Mouse (Mus musculus) spleen, adult 12 weeks (tissue): ENCODE results near the gene Psmb9.
"Not testable (repeated sequence)": the region's sequence is repeated elsewhere in the genome, so short reads cannot be mapped to it uniquely, and the experiment has no call there.

ENCODE experiments used
- DNase-seq: peaks from one replicate; pipeline ENCODE4 v3.0.0; 2022; ENCODE audit warnings: low spot score

Psmb9 gene

DNA sequence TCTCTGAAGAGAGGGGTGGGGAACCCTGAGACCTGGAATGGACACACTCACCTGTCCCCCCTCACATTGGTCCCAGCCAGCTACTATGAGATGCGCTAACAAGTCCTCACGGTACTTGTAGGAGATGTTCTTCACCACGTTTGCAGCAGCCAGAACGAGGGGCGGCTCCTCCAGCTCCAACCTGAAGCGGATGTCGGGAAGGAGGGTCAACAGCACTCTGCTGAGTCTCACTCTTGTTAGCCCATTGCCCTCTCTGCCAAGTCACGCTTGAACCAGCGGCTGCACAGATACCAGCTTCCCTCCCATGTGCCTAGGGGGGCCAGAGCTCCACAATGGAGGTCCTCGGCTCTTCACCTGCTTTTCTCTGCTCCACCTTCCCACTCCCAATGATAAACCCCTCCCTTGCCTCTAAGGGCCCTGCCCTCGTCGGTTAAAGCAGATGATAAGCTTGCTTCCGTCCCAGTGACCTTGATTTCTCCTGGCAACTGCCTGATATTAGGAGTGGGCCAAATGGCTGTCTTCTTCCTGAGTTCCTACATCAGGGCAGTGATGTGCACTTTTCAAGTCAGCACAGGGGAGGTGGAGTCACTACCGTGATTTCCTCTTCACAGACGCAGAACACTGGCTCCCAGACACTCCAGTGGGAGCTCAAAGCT, 3.9 kb downstream of the Psmb9 start:
- no peak for DNase-seq

DNA sequence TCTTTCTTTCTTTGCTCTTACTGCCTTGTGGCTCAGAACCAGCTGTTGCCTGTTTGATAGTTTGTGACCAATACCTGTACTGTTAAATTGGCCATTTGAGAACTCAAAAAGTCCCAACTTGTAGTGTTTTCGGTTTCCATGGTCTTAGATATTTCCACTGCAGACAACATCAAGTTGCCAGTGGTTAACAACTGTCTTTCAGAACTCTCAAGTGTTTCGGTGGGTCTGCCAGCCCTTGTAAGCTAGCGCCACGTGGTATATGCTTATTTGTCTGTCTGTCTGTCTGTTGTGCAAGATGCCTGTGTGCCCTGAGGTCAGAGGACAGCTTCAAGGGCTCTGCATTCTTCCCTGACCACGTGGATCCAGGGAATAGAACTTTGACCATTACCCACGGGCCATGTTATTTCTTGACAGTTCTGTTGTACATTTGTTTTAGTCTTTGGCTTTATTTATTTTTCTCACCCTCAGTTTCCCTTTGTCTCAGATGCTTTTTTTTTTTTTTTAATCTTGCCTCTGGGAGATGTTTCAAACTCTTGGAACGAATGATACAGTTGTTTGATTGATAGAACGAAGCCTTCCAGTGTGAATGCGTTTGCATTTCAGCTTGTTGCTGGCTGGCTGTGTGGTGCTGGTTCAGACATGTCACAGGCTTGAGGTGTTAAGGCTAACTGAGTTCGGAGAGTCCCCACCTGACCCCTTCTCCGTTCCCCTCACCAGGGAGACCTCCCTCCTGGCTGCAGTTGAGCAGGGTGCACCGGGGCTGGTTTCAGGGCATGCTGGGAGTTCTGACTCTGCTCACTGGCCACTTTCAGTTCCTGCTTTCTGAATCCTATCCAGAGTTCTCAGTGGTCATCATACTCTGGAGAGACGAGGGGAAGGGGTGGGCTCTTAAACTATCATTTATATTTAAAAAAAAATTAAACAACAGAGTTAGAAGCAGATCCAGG, 7.4 kb downstream of the Psmb9 start:
- DNase-seq, result no peak

DNA sequence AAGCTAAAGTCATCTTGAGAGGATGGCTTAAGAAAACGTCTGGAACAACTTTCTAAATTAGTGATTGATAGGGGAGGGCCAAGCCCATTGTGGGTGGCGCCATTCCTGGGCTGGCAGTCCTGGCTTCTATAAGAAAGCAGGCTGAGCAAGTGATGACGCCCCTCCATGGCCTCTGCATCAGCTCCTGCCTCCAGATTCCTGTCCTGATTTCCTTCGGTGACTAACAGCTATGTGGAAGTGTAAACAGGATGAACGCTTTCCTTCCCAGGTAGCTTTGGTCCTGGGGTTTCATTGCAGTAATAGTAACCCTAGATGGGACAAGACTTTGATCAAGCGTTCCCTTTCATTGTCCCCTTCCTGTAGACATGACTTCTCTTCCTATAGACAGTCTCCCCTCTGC, 8.5 kb downstream of the Psmb9 start:
- DNase-seq, result no peak

DNA sequence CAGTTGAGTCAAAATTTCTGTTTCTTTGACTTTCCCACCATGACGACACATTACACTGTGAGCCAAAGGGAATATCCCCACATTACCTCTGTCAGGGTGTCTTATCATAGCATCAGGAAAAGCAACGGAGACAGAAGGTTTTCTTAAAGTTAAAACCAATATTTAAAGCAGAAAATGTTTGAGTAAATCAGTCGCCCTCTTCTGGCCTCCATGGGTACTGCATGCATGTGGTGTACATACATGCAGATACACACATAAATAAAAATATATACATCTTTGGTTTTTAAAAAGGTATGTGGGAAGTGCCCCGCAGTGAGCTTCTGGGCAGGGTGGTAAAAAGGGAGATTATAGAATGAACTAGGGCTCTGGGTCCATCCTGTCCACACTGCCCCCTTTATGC, 10.4 kb downstream of the Psmb9 start:
- DNase-seq, result no peak

DNA sequence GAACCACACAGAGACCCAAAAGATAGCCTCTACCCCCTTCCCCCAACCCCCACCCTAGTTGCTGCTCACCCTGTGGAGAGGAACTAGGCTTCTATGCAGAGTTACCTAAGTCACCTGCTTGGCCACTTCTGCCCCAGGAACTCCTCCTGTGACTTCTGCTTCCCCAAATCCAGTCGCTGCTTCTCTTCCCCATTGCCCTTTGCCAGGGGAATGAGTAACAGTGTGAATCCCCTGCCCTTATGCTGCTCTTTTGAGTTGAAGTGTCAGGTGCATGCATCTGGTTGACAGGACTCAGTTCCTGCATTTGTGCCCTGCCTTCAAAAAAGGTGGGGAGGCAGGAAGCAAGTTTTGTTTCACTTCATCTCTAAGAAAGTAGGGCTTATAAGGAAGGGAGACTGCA, 13.5 kb downstream of the Psmb9 start:
- no peak for DNase-seq

DNA sequence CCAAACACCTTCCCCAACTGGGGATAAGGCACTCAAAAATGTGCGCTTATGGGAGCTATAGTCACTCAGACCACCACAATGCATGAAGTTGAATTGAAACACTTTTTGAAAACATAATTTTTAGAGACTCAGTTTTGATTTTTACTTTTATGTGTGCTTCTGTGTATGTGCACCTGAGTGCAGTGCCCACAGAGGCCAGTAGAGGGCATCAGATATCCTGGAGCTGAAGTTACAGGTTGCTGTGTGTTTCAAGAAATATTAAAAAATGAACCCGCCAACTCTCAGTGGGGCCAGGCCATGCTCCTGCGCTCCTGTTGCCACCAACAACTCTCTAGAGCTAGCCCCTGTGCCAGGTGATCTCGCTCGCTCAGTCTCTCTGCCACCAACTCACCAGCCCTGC, 15.0 kb downstream of the Psmb9 start:
- DNase-seq, result no peak

DNA sequence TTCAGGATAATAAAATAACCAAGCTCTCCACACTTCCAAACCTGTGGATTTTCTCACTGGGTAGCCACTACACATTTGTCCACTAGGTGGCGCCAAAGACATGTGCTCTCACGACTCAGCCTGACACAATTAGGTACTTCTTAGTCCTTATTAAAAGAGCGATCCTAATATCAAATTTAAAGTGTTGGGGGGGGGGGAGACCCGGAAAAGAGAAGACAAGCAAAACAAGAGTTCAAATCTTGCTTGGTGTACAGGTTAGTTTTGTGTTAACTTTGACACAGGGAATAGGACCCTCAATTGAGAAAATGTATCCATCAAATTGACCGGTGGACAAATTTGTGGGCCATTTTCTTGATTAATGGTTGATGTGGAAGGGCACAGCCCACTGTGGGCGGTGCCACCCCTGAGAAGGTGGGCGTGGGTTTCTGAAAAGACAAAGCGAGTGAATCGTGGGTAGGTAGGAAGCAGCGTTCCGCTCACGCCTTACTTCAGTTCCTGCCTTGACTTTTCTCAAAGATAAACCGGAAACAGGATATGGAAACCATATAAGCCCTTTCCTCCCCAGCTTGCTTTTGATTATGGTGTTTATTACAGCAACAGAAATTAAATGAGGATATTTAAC, 16.6 kb downstream of the Psmb9 start:
- DNase-seq, result peak; percentile 72

DNA sequence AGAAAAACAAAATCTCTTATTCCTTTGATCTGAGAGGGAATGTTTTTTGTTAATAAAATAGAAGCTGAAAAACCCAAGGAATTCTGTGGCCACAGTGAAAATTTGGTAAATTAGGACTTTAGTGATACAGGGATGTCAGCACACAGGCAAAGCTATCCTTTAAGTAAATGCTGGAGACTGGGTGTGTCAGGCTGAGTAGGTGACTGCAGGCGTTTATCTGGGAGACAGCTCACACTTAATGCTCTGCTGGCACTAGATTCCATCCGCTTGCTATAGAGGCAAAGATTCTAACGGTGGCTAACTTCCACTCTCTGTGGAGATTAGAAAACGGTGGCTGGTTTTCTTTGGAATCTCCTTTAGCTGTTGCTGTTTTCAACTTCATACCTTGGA, 17.1 kb downstream of the Psmb9 start:
- no peak for DNase-seq

DNA sequence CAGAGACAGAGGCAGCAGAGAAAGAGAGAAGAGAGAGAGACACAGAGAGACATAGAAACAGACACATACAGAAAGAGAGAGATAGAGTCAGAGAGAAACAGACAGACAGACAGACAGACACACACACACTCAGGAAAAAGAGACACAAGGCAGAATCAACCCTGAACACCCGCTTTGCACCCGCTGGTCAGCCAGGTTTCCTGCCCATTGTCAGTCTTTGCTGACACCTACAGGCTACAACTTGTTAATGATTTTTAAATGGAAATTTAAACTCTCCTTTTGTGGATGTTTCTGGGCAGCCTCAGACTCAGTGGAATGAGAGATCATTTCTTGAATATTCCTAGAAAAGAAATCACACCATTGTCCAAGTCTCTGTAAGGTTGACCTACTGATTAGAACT, 18.3 kb downstream of the Psmb9 start:
- peak; percentile 30 for DNase-seq

DNA sequence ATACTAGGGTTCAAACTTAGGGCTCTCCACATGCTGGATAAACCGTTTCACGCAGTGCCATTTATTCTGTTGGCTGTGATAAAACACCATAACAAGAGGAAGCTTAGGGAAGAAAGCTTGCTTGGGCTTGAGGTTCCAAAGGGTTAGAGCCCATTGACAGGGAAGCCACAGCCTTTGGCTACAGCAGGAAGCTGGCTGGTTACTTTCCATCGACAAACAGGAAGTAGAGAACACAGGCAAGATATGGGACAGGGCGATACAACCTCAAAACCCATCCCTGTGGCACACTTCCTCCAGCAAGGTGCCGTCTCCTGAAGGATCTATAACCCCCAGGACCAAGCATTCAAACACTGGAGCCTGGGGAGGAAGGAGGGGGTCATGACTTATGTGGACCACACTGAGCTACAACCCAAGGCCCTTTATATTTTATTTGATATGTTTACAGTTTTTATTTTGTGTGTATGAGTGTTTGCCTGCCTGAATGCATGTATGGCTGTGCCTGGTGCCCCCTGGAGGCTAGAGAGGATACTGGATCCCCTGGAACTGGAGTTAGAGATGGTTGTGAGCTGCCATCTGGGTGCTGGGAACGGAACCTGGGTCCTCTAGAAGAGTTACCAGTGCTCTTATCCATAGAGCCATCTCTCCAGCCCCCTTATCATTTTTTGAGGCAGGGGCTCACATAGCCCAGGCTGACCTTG, 22.4 kb downstream of the Psmb9 start:
- DNase-seq, result no peak

DNA sequence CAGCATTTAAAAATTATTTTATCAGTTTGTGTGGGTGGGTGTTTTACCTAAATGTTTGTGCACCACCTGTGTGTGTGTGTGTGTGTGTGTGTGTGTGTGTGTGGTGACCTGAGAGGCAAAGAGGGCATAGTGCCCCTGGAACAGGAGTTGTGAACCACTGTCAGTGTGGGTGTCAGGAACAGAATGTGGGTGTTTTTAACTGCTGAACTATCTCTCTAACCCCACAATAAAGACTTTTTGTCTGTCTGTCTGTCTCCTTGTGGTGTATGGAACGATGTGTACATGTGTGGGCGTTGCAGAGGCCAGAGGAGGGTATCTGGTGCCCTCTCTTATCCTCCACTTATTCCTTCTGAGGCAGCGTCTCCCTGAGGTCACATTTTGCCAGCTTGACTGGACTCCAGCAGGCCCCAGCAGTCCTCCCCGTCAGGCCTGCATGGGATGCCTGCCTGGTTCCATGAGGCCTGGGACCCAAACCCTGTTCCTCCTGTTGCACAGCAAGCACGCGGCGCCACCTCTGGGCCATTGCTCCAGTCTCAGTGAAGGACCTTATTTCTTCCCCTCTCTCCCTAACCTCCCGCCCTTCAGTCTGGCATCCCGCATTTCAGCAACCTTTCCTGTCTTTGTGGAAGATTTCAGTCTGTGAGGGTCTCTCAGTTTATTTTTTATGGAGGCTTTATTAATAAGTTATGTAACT, 23.2 kb downstream of the Psmb9 start:
- no peak for DNase-seq

DNA sequence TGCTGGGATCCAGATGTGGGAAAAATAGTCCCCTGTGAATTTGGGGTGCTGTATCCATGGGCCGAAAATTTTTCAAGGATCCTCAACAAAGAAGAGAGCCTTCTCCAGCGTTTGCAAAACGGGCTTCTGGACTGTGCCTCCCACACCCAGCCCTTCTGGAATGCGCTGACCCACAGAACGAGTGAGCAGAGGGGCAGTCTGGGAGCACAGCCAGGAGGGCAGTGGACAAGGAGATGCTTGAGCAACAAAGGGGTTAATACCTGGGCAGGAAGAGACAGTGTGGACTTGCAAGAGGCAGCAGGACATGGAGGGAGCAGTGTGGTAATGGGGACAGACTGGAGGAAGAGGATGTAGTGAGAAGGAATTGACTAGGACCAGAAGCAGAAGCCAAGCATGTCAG, 32.0 kb downstream of the Psmb9 start:
- no peak for DNase-seq

DNA sequence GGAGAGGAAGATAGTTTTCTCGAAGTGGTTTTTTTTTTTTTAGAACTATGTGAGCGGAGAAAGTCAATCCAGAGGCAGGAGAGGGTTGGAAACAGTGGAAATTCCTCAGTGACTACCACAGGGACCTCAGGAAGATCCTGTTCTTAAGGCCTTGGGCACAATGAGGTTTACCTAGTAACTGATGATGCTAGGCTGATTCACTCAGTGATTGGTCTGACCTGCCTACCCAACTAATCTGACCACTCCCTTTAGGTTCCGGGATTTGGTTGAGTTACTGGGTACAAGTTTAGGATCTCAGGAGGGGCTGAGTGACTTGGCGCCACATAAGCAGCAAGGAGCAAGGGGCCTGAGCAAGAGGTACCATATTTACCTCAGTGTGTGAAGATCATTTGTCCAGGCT, 34.6 kb downstream of the Psmb9 start, which contains the start of gene H2-DMb1:
Gene H2-DMb1 (plus strand): TSS at position 150 of the 400 bp plus-strand sequence.
- peak; percentile 51 for DNase-seq

DNA sequence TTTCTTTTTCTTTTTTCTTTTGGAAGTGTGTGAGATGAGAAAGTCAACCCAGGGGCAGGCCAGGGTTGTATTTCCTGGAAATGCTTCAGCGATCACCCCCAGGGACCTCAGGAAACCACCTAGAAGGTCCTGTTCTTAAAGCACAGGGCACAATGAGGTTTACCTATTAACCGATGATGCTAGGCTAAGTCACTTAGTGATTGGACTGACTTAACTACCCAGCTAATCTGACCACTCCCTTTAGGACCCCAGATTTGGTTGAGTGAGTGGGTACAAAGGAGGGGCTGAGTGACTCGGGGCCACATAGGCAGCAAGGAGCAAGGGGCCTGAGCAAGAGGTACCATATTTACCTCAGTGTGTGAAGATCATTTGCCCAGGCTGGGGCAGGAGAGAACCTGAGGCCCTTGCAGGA, 42.6 kb downstream of the Psmb9 start:
- peak; percentile 49 for DNase-seq

DNA sequence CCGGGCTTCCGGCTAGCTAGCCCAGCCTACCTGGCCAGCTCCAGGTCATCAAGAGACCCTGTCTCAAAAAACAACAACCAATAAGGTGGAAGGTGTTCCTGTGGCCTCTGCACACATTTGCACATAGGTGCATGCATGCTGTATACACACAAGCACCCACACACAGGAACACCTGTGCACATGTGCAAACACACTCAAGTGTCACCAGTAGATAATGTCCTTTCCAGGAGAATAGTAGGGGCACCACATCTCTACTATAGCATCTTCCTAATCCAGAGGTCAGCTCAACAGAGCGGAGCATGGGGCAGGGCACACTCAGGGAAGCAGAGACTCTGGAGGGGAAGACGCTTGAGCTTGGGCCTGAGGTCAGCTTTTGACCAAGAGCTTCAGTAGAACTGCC, 43.3 kb downstream of the Psmb9 start:
- not testable (repeated sequence) for DNase-seq

DNA sequence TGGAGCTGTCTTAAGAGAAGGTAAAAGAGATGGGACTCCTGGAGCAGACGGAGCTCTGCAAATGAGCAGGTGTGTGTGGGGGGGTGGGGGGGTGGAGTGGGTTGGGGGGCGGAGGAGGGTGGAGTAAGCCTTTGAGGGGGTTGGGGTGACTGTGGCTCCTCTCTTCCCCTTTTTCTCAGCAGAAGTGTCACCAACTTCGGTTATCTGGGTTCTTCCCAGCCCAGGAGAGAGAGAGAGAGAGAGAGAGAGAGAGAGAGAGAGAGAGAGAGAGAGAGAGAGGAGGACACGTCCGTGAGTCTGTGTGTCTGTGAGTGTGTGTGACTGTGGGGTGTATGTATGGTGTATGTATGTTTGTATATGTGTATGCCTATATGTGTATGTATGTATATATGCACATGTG, 44.1 kb downstream of the Psmb9 start:
- no peak for DNase-seq

DNA sequence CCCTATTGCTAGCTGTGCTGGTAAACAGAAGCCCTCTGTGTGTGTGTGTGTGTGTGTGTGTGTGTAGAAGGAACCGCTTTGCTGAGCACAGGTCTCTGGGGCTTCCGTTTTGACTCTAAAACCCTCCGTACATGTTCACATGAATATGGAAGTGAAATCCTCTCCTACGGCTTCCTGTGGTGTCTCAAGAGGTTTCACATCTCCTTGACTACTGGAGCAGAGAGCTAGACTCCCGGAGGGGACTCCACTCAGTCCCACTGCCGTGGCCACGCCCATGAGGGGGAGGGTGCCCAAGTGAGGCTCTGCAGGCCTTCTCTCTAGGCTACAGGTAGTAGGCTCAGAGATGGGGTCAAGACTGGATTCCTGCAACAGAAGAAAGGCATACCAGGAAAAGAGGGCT, 44.5 kb downstream of the Psmb9 start, which contains the start of gene H2-DMb2:
Gene H2-DMb2 (plus strand): TSS at position 275 of the 400 bp plus-strand sequence.
- DNase-seq, result peak; percentile 77

DNA sequence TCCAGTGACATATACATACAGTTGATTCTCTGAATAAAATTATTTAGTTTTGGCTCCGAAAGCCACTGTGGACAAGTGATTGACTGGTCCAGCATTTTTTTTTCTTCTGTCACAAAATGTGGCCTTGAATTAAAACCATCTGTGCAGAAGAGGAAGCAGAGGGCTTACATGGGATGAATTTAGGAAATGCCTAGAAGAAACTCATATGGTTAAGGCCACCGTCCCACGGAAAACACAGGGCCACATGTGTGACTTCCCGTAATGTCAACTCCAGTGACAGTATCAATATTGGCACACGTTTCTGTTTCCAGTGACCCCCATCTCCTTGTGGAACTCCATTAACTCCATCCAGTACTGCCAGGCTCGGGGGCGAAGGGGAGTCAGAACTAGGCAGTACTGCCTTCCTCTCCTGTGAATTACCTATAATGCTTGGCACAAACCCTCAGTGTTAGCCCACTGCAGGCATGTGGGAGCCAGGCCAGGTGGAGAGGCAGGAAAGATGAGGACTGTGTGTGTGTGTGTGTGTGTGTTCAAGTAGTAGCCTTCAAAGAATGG, 45.0 kb downstream of the Psmb9 start:
- no peak for DNase-seq

DNA sequence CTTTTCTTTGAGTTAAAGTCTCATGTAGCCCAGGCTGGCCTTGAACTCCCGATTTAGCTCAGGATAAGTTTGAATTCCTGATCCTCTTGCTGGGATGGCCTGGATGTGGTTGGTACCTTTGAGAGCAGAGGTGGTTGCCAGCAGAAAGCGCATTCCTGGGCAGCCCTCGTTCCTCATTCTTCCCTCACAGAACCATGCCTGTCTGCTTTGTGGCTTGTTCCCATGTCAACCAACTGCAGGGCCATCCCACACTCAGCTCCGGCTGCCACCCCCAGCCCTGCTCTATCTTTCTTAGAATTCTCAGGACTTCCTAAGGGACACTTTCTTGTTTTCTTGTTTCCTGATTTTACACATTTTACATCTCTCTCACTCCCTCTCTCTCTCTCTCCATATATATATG, 46.1 kb downstream of the Psmb9 start:
- DNase-seq, result no peak

DNA sequence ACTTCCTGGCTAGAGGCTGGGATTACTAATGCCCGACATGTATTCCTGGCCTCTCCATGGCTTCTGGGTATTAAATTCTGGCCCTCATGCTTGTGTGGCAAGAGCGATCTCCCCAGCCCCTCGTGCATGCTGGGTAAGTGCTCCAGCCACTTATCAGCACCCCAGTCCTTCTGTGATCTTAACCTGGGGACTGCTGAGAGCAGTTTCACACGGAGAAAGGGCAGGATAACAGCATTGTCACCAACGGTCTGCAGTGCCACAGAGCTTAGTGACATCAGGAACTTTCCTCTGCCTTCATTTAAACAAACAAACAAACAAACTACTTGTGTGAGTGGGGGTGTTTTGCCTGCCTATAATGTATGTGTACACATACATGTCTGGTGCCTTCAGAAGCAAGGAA, 47.3 kb downstream of the Psmb9 start:
- DNase-seq, result no peak

DNA sequence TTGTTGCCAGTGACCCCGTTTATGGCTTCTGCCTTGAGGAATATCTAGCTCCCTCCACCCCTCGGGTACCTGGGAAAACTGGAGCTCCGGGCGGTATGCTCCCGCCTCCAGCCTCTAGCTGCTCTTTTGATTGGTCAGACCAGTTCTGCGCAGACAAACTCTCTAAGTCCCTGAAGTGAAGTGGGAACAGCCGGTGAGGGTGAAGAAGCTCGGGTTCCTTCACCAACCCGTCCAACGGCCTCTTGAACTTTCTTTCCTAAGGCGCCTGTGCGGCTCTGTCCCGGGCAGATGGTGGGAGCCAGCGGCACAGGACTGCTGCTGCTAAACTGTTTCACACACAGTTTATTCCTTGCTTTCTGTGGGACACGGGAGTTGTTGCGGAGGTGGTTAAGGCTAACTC, 48.1 kb downstream of the Psmb9 start:
- DNase-seq, result no peak
